Mouse (Mus musculus): ENCODE results near the gene Ptprj.
"Not testable (repeated sequence)": the region's sequence is repeated elsewhere in the genome, so short reads cannot be mapped to it uniquely, and the experiment has no call there.

Ptprj gene

GRCm38 (mm10) chr2:90414110-90414821, 166.2 kb downstream of the Ptprj start:
- not testable (repeated sequence) for DNase-seq (ENCODE audit: low read depth)

GRCm38 (mm10) chr2:90398633-90399107, 181.8 kb downstream of the Ptprj start, which contains the start of gene Olfr1274-ps:
Gene Olfr1274-ps, plus strand, starts transcription at chr2:90398683.
- not testable (repeated sequence) for DNase-seq (ENCODE audit: low read depth)

Data from naive thymus-derived CD4-positive, alpha-beta T cell, adult 2 months (primary cell).